ENCODE assay signal across 15 mouse cellular contexts in the genomic region with DNA sequence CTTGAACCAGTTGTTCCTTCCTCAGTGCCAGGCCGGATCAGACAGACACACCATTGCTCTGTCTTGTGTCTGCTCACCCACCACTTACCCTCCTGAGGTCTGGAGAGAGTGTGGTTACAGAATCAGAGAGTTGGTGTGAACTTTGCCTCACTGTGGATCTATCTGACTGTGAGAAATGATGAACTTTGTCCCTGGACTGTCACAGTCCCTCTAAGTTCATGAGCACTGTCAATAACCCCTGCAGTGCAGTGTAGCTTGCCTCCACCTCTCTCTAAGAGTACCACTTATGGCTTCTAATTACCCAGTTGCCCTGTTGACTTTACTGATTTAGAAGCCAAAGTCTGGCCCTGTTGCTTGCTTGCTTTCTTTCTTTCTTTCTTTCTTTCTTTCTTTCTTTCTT.
"Had no signal": no experiment of that assay in that cellular context is flagged by ENCODE, and none has a peak within 500 bp of the region (broad histone marks: within the 10 kb centered on the region; RNA-seq: fewer than 3 reads in every experiment).

No protein-coding gene starts in this region.

- H3K9me3 ChIP-seq: limb, embryonic 15.5 days; lung, embryonic 15.5 days; midbrain, embryonic 15.5 days; neural tube, embryonic 12.5 days had no signal

- H3K4me3 ChIP-seq: left cerebral cortex, adult 2 months; limb, embryonic 15.5 days; lung, embryonic 15.5 days; megakaryocyte, embryonic 14.5 days; midbrain, embryonic 15.5 days; neural tube, embryonic 12.5 days had no signal

- H3K27ac ChIP-seq: left cerebral cortex, adult 2 months; limb, embryonic 15.5 days; lung, embryonic 15.5 days; macrophage; midbrain, embryonic 15.5 days; neural tube, embryonic 12.5 days; stomach, postnatal 0 days had no signal

- DNase-seq: kidney, postnatal 10 days; lung, postnatal 14 days; thymus, adult 18-20 months; thymus, postnatal 14 days had no signal

- H3K4me1 ChIP-seq: limb, embryonic 15.5 days; lung, embryonic 15.5 days; midbrain, embryonic 15.5 days; neural tube, embryonic 12.5 days had no signal

- H3K36me3 ChIP-seq: limb, embryonic 15.5 days; midbrain, embryonic 15.5 days; neural tube, embryonic 12.5 days had no signal

- H3K27me3 ChIP-seq: limb, embryonic 15.5 days; lung, embryonic 15.5 days; megakaryocyte, embryonic 14.5 days; midbrain, embryonic 15.5 days; neural tube, embryonic 12.5 days had no signal

- ATAC-seq: hindbrain, embryonic 16.5 days; inflammation-experienced regulatory T-cells, adult 6 months; midbrain, embryonic 15.5 days had no signal

- H3K4me2 ChIP-seq: limb, embryonic 15.5 days; lung, embryonic 15.5 days; midbrain, embryonic 11.5 days; midbrain, embryonic 15.5 days; neural tube, embryonic 12.5 days had no signal

- H3K9ac ChIP-seq: limb, embryonic 15.5 days; lung, embryonic 15.5 days; midbrain, embryonic 15.5 days; neural tube, embryonic 12.5 days had no signal
